Mouse (Mus musculus): ENCODE data around the gene Stard10. TPM values are rescaled to one million over a fixed set of nuclear protein-coding genes. Genes with fewer than 3 reads are reported as not detected.

Gene Stard10
- 10 to 100 TPM; 22.5 to 60.5 TPM for total RNA-seq (2021)
- long read RNA-seq, experiment 1, transcript Stard10-201 (7 exons, 1,400 nt) = major isoform, 23 of 28 reads
- long read RNA-seq, experiment 1, partial matches to known transcripts = 2 of 28 reads
- long read RNA-seq, experiment 1, other reads (novel, unspliced or antisense) = 3 of 28 reads
- long read RNA-seq, experiment 2, transcript Stard10-201 (7 exons, 1,400 nt) = major isoform, 40 of 54 reads
- long read RNA-seq, experiment 2, partial matches to known transcripts = 4 of 54 reads
- long read RNA-seq, experiment 2, other reads (novel, unspliced or antisense) = 10 of 54 reads

- DNase-seq = no peak
Observed at GRCm38 (mm10) chr7:101317014-101317413, at the start of gene Stard10. Gene Stard10 (plus strand): TSS chr7:101317086.

- no peak for DNase-seq
Observed at GRCm38 (mm10) chr7:101267457-101268259, 49.2 kb upstream of the Stard10 start.

GRCm38 (mm10) chr7:101271602-101272001 lies 45.3 kb upstream of the Stard10 start:
- DNase-seq = no peak

GRCm38 (mm10) chr7:101272466-101273160 lies 44.3 kb upstream of the Stard10 start:
- no peak for DNase-seq

GRCm38 (mm10) chr7:101282721-101283120 lies 34.2 kb upstream of the Stard10 start:
- no peak for DNase-seq

GRCm38 (mm10) chr7:101284504-101284903 lies 32.4 kb upstream of the Stard10 start:
- DNase-seq = no peak

- DNase-seq = no peak
Observed at GRCm38 (mm10) chr7:101286891-101287290, 30.0 kb upstream of the Stard10 start.

- no peak for DNase-seq
Observed at GRCm38 (mm10) chr7:101287820-101288219, 29.1 kb upstream of the Stard10 start.

- peak; percentile 69 to 79 for DNase-seq
Observed at GRCm38 (mm10) chr7:101288436-101288835, 28.4 kb upstream of the Stard10 start.

- DNase-seq = no peak
Observed at GRCm38 (mm10) chr7:101290401-101290800, 26.5 kb upstream of the Stard10 start.

- no peak for DNase-seq
Observed at GRCm38 (mm10) chr7:101291211-101291610, 25.7 kb upstream of the Stard10 start.

GRCm38 (mm10) chr7:101291641-101292040 lies 25.2 kb upstream of the Stard10 start:
- no peak for DNase-seq

- DNase-seq = no peak
Observed at GRCm38 (mm10) chr7:101292086-101292485, 24.8 kb upstream of the Stard10 start.

- no peak for DNase-seq
Observed at GRCm38 (mm10) chr7:101292696-101293095, 24.2 kb upstream of the Stard10 start.

- DNase-seq = no peak
Observed at GRCm38 (mm10) chr7:101293138-101293537, 23.7 kb upstream of the Stard10 start.

GRCm38 (mm10) chr7:101293611-101294010 lies 23.3 kb upstream of the Stard10 start:
- DNase-seq = no peak

- no peak for DNase-seq
Observed at GRCm38 (mm10) chr7:101295438-101295837, 21.4 kb upstream of the Stard10 start.

- DNase-seq = peak; percentile 79 to 82
Observed at GRCm38 (mm10) chr7:101296252-101297022, 20.4 kb upstream of the Stard10 start.

GRCm38 (mm10) chr7:101297023-101297405 lies 19.9 kb upstream of the Stard10 start:
- DNase-seq = no peak

GRCm38 (mm10) chr7:101298375-101298774 lies 18.5 kb upstream of the Stard10 start:
- DNase-seq = no peak

GRCm38 (mm10) chr7:101301361-101301880 lies 15.5 kb upstream of the Stard10 start:
- no peak for DNase-seq

Data from adrenal gland, postnatal 36 days (tissue).